In genomic region chr2:155380261-155381059, GRCm38 (mm10) we compare ENCODE assay signal across 8 mouse cellular contexts. TPM values are rescaled to one million over a fixed set of nuclear protein-coding genes. Genes with fewer than 3 reads are reported as not detected.
A peak's percentile ranks its signal among the peaks of the same experiment; 100 is the strongest.
DNase-seq lines count a peak whose midpoint lies in the region; ATAC-seq and TF ChIP-seq lines count a peak whose summit lies in the region.

Gene Trp53inp2, plus strand, starts transcription at chr2:155381059.

- no peak for TF ChIP-seq POLR2A in testis, adult 2 months (IDR thresholded peaks at IDR 0.05; ENCODE audit: control insufficient read depth, low read depth, low read length)

- intact Hi-C loops in heart, postnatal 10 days (cut with DNase I) = loop anchor here (1.0 to 10.0 kb wide), 3 partner anchors 23 to 296 kb away; partner anchors contain the start of genes Map1lc3a and Pigu

- no peak for ATAC-seq in embryonic facial prominence, embryonic 15.5 days (ENCODE audit: insufficient number of reproducible peaks, low FRiP score, low TSS enrichment, low read depth)
- ATAC-seq in midbrain, embryonic 12.5 days (ENCODE audit: low FRiP score, low read depth) = no peak
- ATAC-seq in erythroid progenitor cell, adult 5-6 weeks (replicated peaks; ENCODE audit: low FRiP score, poor library complexity, severe bottlenecking) = no peak

- peak within 1 kb of the TSS; percentile 97 for H3K27ac ChIP-seq in testis, adult 2 months (ENCODE audit: control insufficient read depth, insufficient read depth, low read depth, low read length)
- H3K27ac ChIP-seq in embryonic facial prominence, embryonic 15.5 days (replicated peaks) = peak within 1 kb of the TSS; percentile 96
- H3K27ac ChIP-seq in midbrain, embryonic 12.5 days (replicated peaks) = peak within 1 kb of the TSS; percentile 97

- peak within 1 kb of the TSS; percentile 97 for H3K4me3 ChIP-seq in testis, adult 2 months (ENCODE audit: control insufficient read depth, low read depth, low read length)
- H3K4me3 ChIP-seq in embryonic facial prominence, embryonic 15.5 days (replicated peaks) = peak within 1 kb of the TSS; percentile 80
- peak within 1 kb of the TSS; percentile 76 for H3K4me3 ChIP-seq in midbrain, embryonic 12.5 days

- WGBS in embryonic facial prominence, embryonic 15.5 days = 42% methylated on average over 8 of the region's 8 CpGs
- 41% methylated on average over 8 of the region's 8 CpGs for WGBS in midbrain, embryonic 12.5 days

- peak within 1 kb of the TSS; percentile 87 for H3K9ac ChIP-seq in embryonic facial prominence, embryonic 15.5 days
- H3K9ac ChIP-seq in midbrain, embryonic 12.5 days (replicated peaks) = peak within 1 kb of the TSS; percentile 86

- peaks cover 4% of the 10 kb centered on the region for H3K4me1 ChIP-seq in testis, adult 2 months (ENCODE audit: control insufficient read depth, insufficient read depth, low read length)
- H3K4me1 ChIP-seq in embryonic facial prominence, embryonic 15.5 days = peaks cover 23% of the 10 kb centered on the region
- H3K4me1 ChIP-seq in midbrain, embryonic 12.5 days = peaks cover 30% of the 10 kb centered on the region

- H3K4me2 ChIP-seq in embryonic facial prominence, embryonic 15.5 days (replicated peaks) = peak within 1 kb of the TSS; percentile 85
- H3K4me2 ChIP-seq in midbrain, embryonic 12.5 days (replicated peaks) = peak within 1 kb of the TSS; percentile 58

- H3K27me3 ChIP-seq in testis, adult 2 months (ENCODE audit: control insufficient read depth, insufficient read depth, low read length) = no peaks in the 10 kb centered on the region; the same call in 1 of the 2 replicates
- H3K27me3 ChIP-seq in embryonic facial prominence, embryonic 15.5 days = peaks cover 11% of the 10 kb centered on the region
- H3K27me3 ChIP-seq in midbrain, embryonic 12.5 days = peaks cover 20% of the 10 kb centered on the region

- H3K36me3 ChIP-seq in testis, adult 2 months (ENCODE audit: control insufficient read depth, insufficient read depth, low read length) = no peaks in the 10 kb centered on the region
- no peaks in the 10 kb centered on the region for H3K36me3 ChIP-seq in embryonic facial prominence, embryonic 15.5 days
- 0 out of 2 replicates have a peak, but pooled peaks cover 4% of the 10 kb centered on the region for H3K36me3 ChIP-seq in midbrain, embryonic 12.5 days

- no peak for DNase-seq in testis, postnatal 10 days (ENCODE audit: low spot score)
- DNase-seq in heart, postnatal 10 days = peak in 1 of 2 experiments; percentile 18
- peak; percentile 18 to 50 for DNase-seq in kidney, postnatal 4 days
- DNase-seq in spleen, postnatal 4 days (ENCODE audit: low spot score in 2 of 2) = no peak

- TF ChIP-seq CTCF in testis, adult 2 months (IDR thresholded peaks at IDR 0.05; ENCODE audit: control insufficient read depth, insufficient read depth, insufficient replicate concordance, low read depth, low read length) = no peak

- no peaks in the 10 kb centered on the region for H3K9me3 ChIP-seq in embryonic facial prominence, embryonic 15.5 days (replicated peaks)
- H3K9me3 ChIP-seq in midbrain, embryonic 12.5 days = no peaks in the 10 kb centered on the region

RNA-seq across cellular contexts. Expression of gene Trp53inp2, which starts in this region (rescaled TPM):
- polyA plus RNA-seq in testis, adult 2 months (2012; rRNA removed) = 163 and 176 TPM in 2 replicates
- 22.8 and 26.0 TPM in 2 replicates for polyA plus RNA-seq in embryonic facial prominence, embryonic 15.5 days (2015; fragmentation: Nextera tagmentation; extraction: Ambion mirVana)
- total RNA-seq in heart, postnatal 10 days (2021) = 100 to 1,000 TPM; 574 to 575 TPM
- polyA plus RNA-seq in midbrain, embryonic 12.5 days (2016; fragmentation: Nextera tagmentation; extraction: Ambion mirVana) = 103 and 119 TPM in 2 replicates
- total RNA-seq in erythroid progenitor cell, adult 5-6 weeks (2015; ENCODE audit: low replicate concordance) = 10.5 and 11.5 TPM in 2 replicates
- total RNA-seq in erythroid progenitor cell, adult 5-6 weeks (2017; ENCODE audit: low replicate concordance) = 1.1 and 3.6 TPM in 2 replicates

Comparison
In these comparisons a context has a peak if more than half of its experiments do, and no peak if none do; other contexts are left out.
1. RNA of gene Trp53inp2 (total RNA-seq): 574 to 575 TPM in heart, postnatal 10 days; 1.1 to 11.5 TPM in erythroid progenitor cell, adult 5-6 weeks; every median in the first group is over 10 times any median in the second.
2. DNase-seq: peak in kidney, postnatal 4 days (2 of 2); none in testis, postnatal 10 days (single experiment) and spleen, postnatal 4 days (0 of 2).
3. Peak in every context shown above with its lines, with median percentiles within 50 percentile points of each other: H3K27ac ChIP-seq and H3K4me3 ChIP-seq.